Mouse (Mus musculus) liver, embryonic 16.5 days (tissue): ENCODE data around the gene Dtd1. TPM values are rescaled to one million over a fixed set of nuclear protein-coding genes. Genes with fewer than 3 reads are reported as not detected.

Experiments used
- ATAC-seq: fragments of 200-750 bp; cut with Nextera tagmentation; 2 replicates; pipeline ENCODE4 v1.8.0; 2017; ENCODE audit warnings: low read depth, mild to moderate bottlenecking, moderate number of reproducible peaks, moderate library complexity
- H3K27ac ChIP-seq: fragments of 300-500 bp; sonication (generic); 2 replicates; pipeline ENCODE4 v1.5.1; 2014; ENCODE audit warnings: mild to moderate bottlenecking, low read length
- H3K27me3 ChIP-seq: fragments of 300-500 bp; sonication (generic); 2 replicates; pipeline ENCODE4 v1.6.1; 2014; ENCODE audit warnings: low read depth, low read length, mixed read lengths; ENCODE audit not compliant: control insufficient read depth, insufficient read depth
- H3K36me3 ChIP-seq: fragments of 300-500 bp; sonication (generic); 2 replicates; pipeline ENCODE4 v1.6.1; 2014; ENCODE audit warnings: mild to moderate bottlenecking; ENCODE audit not compliant: control insufficient read depth, insufficient read depth
- H3K4me1 ChIP-seq: fragments of 300-500 bp; sonication (generic); 2 replicates; pipeline ENCODE4 v1.6.1; 2014; ENCODE audit warnings: low read depth, low read length, mixed read lengths; ENCODE audit not compliant: control insufficient read depth
- H3K4me2 ChIP-seq: fragments of 300-500 bp; sonication (generic); 2 replicates; pipeline ENCODE4 v1.6.1; 2014; ENCODE audit warnings: low read depth, low read length, mixed read lengths
- H3K4me3 ChIP-seq: fragments of 300-500 bp; sonication (generic); 2 replicates; pipeline ENCODE4 v1.5.1; 2014; ENCODE audit warnings: low read depth, mild to moderate bottlenecking, low read length
- H3K9ac ChIP-seq: fragments of 300-500 bp; sonication (generic); 2 replicates; pipeline ENCODE4 v1.6.1; 2014; ENCODE audit warnings: low read depth, low read length
- H3K9me3 ChIP-seq: fragments of 300-500 bp; sonication (generic); replicated peaks from 2 replicates; pipeline ENCODE4 v1.6.1; 2016; ENCODE audit warnings: low read length; ENCODE audit not compliant: control insufficient read depth
- WGBS: fragments of 180-500 bp; shearing (Covaris S2); extraction: QIAGEN DNeasy Blood & Tissue Kit; methylation state at CpG from one replicate; pipeline ENCODE4 v1.1.7; 2014; ENCODE audit not compliant: insufficient replicate concordance; 5-methylcytosine and 5-hydroxymethylcytosine counted together
- polyA plus RNA-seq: library from polyadenylated mRNA; unstranded; fragments of >200 nt; fragmentation: Nextera tagmentation; extraction: Ambion mirVana; gene quantifications from 2 replicates; pipeline ENCODE4 v1.2.1, GENCODE M21; 2015

The Dtd1 gene
- polyA plus RNA-seq, 1 experiment from 2014 or later: 14.5 TPM

- no peak overlapping the region; the same call in 1 of the 2 replicates for H3K27ac ChIP-seq
- H3K4me2 ChIP-seq: no peak overlapping the region
- no peaks in the 10 kb centered on the region for H3K9me3 ChIP-seq
- H3K9ac ChIP-seq: no peak overlapping the region
- 64% methylated on average over 3 of the region's 3 CpGs for WGBS
- no peaks in the 10 kb centered on the region for H3K36me3 ChIP-seq
- no peak overlapping the region for H3K4me3 ChIP-seq
- no peaks in the 10 kb centered on the region for H3K27me3 ChIP-seq
- no peaks in the 10 kb centered on the region for H3K4me1 ChIP-seq
- ATAC-seq: no peak
Observed at GRCm38 (mm10) chr2:144655307-144655706, 55.6 kb downstream of the Dtd1 start.

GRCm38 (mm10) chr2:144668507-144668906, 68.8 kb downstream of the Dtd1 start:
- Histone ChIP-seq H3K27me3 (no peaks in the 10 kb centered on the region), H3K9ac (no peak overlapping the region), H3K27ac (no peak overlapping the region), H3K9me3 (no peaks in the 10 kb centered on the region), H3K4me1 (no peaks in the 10 kb centered on the region), H3K36me3 (no peaks in the 10 kb centered on the region), H3K4me2 (no peak overlapping the region), H3K4me3 (no peak overlapping the region)
- WGBS: 68% methylated on average over 4 of the region's 4 CpGs
- no peak for ATAC-seq

GRCm38 (mm10) chr2:144670289-144670930, 70.7 kb downstream of the Dtd1 start:
- H3K27ac ChIP-seq: no peak overlapping the region
- 71% methylated on average over 5 of the region's 5 CpGs for WGBS

GRCm38 (mm10) chr2:144672397-144672796, 72.7 kb downstream of the Dtd1 start:
- Histone ChIP-seq H3K27ac (no peak overlapping the region), H3K27me3 (no peaks in the 10 kb centered on the region), H3K9ac (no peak overlapping the region), H3K4me1 (no peaks in the 10 kb centered on the region), H3K4me2 (no peak overlapping the region), H3K4me3 (no peak overlapping the region), H3K36me3 (no peaks in the 10 kb centered on the region), H3K9me3 (no peaks in the 10 kb centered on the region)
- no peak for ATAC-seq
- 68% methylated on average over 5 of the region's 5 CpGs for WGBS

More at GRCm38 (mm10) chr2:144670289-144670930, 70.7 kb downstream of the Dtd1 start:
- no peak overlapping the region for H3K4me3 ChIP-seq
- H3K4me2 ChIP-seq: no peak overlapping the region
- no peaks in the 10 kb centered on the region for H3K9me3 ChIP-seq
- no peak for ATAC-seq
- no peak overlapping the region for H3K9ac ChIP-seq
- no peaks in the 10 kb centered on the region for H3K4me1 ChIP-seq
- no peaks in the 10 kb centered on the region for H3K36me3 ChIP-seq
- no peaks in the 10 kb centered on the region for H3K27me3 ChIP-seq

DNA sequence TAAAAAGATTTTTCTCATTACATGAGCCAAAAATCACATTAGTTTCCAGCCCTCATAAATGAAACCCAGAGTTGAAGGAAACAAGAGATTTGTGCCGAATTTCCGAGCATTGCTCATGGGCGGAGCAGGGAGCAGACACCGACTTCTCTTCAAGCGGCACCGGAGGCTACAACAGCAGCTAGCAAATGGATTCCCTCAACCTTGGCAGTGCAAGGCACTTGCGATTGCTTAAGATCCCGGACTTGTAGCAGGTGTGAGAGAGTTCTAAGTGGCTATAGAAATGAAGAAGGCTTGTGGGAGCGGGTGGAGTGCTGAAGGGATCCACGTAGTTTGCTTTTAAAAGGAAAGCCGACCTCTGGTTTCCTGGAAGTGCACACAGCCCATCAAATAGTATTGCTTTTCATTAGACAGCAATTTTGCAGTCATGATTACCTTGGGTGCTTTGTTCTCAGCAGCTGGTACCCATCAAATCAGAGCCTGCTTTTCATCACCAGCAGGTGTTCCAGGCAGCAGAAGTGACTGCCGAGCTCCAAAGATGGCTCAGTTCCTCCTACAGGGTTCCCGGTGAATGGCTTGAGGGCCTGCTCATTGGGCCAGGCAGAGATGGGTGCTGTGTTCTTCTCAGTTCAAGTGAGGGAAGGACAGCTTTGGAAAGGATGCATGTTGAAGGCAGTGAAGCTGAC, 77.0 kb downstream of the Dtd1 start:
- Histone ChIP-seq H3K36me3 (no peaks in the 10 kb centered on the region), H3K4me1 (no peaks in the 10 kb centered on the region), H3K4me3 (no peak overlapping the region), H3K9me3 (no peaks in the 10 kb centered on the region), H3K27me3 (no peaks in the 10 kb centered on the region), H3K4me2 (no peak overlapping the region), H3K9ac (no peak overlapping the region), H3K27ac (no peak overlapping the region)
- no peak for ATAC-seq
- 72% methylated on average over 13 of the region's 13 CpGs for WGBS

GRCm38 (mm10) chr2:144677229-144677571, 77.5 kb downstream of the Dtd1 start:
- Histone ChIP-seq H3K4me1 (no peaks in the 10 kb centered on the region), H3K9me3 (no peaks in the 10 kb centered on the region), H3K27ac (no peak overlapping the region), H3K4me3 (no peak overlapping the region), H3K27me3 (no peaks in the 10 kb centered on the region), H3K36me3 (no peaks in the 10 kb centered on the region), H3K9ac (no peak overlapping the region), H3K4me2 (no peak overlapping the region)
- no peak for ATAC-seq
- WGBS: 70% methylated on average over 2 of the region's 2 CpGs

DNA sequence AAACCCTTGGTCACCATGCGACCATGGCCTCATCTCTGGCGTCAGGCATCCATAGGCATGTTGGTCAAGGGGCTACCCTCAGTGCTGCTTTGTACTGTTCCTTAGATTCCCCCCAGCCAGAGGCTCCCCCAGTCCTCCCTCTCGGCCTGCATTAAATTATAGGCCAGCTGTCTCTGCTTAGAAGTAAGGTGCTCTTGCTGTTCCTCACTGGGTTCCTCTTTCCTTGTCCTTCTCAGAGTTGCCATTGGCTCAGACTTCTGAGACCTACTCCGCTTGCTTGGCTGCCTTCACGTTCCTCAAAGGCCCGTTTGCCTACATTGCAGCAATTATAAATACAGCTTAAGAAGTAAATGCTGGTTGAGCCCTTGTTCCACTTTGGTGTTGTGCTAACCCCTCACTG, 79.1 kb downstream of the Dtd1 start:
- H3K27me3 ChIP-seq: no peaks in the 10 kb centered on the region
- no peak overlapping the region for H3K27ac ChIP-seq
- no peak overlapping the region for H3K4me3 ChIP-seq
- H3K36me3 ChIP-seq: no peaks in the 10 kb centered on the region
- no peak overlapping the region for H3K9ac ChIP-seq
- H3K4me1 ChIP-seq: no peaks in the 10 kb centered on the region
- no peak overlapping the region for H3K4me2 ChIP-seq
- 69% methylated on average over 6 of the region's 6 CpGs for WGBS
- no peaks in the 10 kb centered on the region for H3K9me3 ChIP-seq
- ATAC-seq: no peak

- Histone ChIP-seq H3K4me1 (no peaks in the 10 kb centered on the region), H3K4me3 (no peak overlapping the region), H3K36me3 (no peaks in the 10 kb centered on the region), H3K27me3 (no peaks in the 10 kb centered on the region), H3K9me3 (no peaks in the 10 kb centered on the region), H3K9ac (no peak overlapping the region), H3K27ac (no peak overlapping the region), H3K4me2 (no peak overlapping the region)
- ATAC-seq: no peak
- 58% methylated on average over 3 of the region's 3 CpGs for WGBS
Observed at GRCm38 (mm10) chr2:144679394-144679793, 79.7 kb downstream of the Dtd1 start.

- H3K4me1 ChIP-seq: no peaks in the 10 kb centered on the region
- ATAC-seq: no peak
Observed at GRCm38 (mm10) chr2:144692219-144692732, 92.6 kb downstream of the Dtd1 start.

More at GRCm38 (mm10) chr2:144692219-144692732, 92.6 kb downstream of the Dtd1 start:
- Histone ChIP-seq H3K27me3 (no peaks in the 10 kb centered on the region), H3K9me3 (no peaks in the 10 kb centered on the region), H3K4me2 (no peak overlapping the region), H3K4me3 (no peak overlapping the region), H3K9ac (no peak overlapping the region), H3K27ac (no peak overlapping the region), H3K36me3 (no peaks in the 10 kb centered on the region)
- WGBS: 70% methylated on average over 8 of the region's 8 CpGs
